Mouse (Mus musculus): ENCODE results near the gene Olfr827. TPM values are rescaled to one million over a fixed set of nuclear protein-coding genes. Genes with fewer than 3 reads are reported as not detected.

Gene Olfr827
- polyA plus RNA-seq (2012; rRNA removed): not detected in 2 replicates

- Histone ChIP-seq H3K27ac (ENCODE audit: insufficient read depth, low read length) (no peak within 1 kb of the TSS), H3K4me3 (replicated peaks; ENCODE audit: insufficient read depth, low read depth, low read length) (no peak within 1 kb of the TSS), H3K27me3 (ENCODE audit: control insufficient read depth, insufficient read depth, low read length) (no peaks in the 10 kb centered on the region), H3K4me1 (ENCODE audit: control insufficient read depth, insufficient read depth, low read length) (no peaks in the 10 kb centered on the region)
- no peak for DNase-seq
- TF ChIP-seq CTCF (IDR thresholded peaks at IDR 0.05; ENCODE audit: borderline replicate concordance, insufficient read depth, low read depth, low read length): no peak
- no peak for TF ChIP-seq POLR2A (IDR thresholded peaks at IDR 0.05; ENCODE audit: borderline replicate concordance, insufficient read depth, low read length)
- 90% methylated on average over 1 of the region's 1 CpGs for WGBS
These were observed at the start of gene Olfr827 for GRCm38 (mm10) chr10:130214303-130214702. TSS of gene Olfr827 (minus strand) at chr10:130214403.

- no peaks in the 10 kb centered on the region for H3K27me3 ChIP-seq (ENCODE audit: control insufficient read depth, insufficient read depth, low read length)
- H3K4me1 ChIP-seq (ENCODE audit: control insufficient read depth, insufficient read depth, low read length): peaks cover 6% of the 10 kb centered on the region; the same call in 1 of the 2 replicates
- 4% methylated on average over 4 of the region's 4 CpGs for WGBS
These were observed 49.0 kb upstream of the Olfr827 start for GRCm38 (mm10) chr10:130263203-130263602.

GRCm38 (mm10) chr10:130259483-130259882 lies 45.3 kb upstream of the Olfr827 start:
- H3K4me1 ChIP-seq (ENCODE audit: control insufficient read depth, insufficient read depth, low read length): peaks cover 6% of the 10 kb centered on the region; the same call in 1 of the 2 replicates
- no peaks in the 10 kb centered on the region for H3K27me3 ChIP-seq (ENCODE audit: control insufficient read depth, insufficient read depth, low read length)
- 53% methylated on average over 1 of the region's 1 CpGs for WGBS
- no peak for DNase-seq
- no peak overlapping the region for H3K27ac ChIP-seq (ENCODE audit: insufficient read depth, low read length)
- TF ChIP-seq POLR2A (IDR thresholded peaks at IDR 0.05; ENCODE audit: borderline replicate concordance, insufficient read depth, low read length) (no peak), CTCF (IDR thresholded peaks at IDR 0.05; ENCODE audit: borderline replicate concordance, insufficient read depth, low read depth, low read length) (no peak)
- H3K4me3 ChIP-seq (replicated peaks; ENCODE audit: insufficient read depth, low read depth, low read length): no peak overlapping the region

More at GRCm38 (mm10) chr10:130263203-130263602, 49.0 kb upstream of the Olfr827 start:
- Histone ChIP-seq H3K4me3 (replicated peaks; ENCODE audit: insufficient read depth, low read depth, low read length) (no peak overlapping the region), H3K27ac (ENCODE audit: insufficient read depth, low read length) (no peak overlapping the region)
- TF ChIP-seq POLR2A (IDR thresholded peaks at IDR 0.05; ENCODE audit: borderline replicate concordance, insufficient read depth, low read length): no peak
- no peak for TF ChIP-seq CTCF (IDR thresholded peaks at IDR 0.05; ENCODE audit: borderline replicate concordance, insufficient read depth, low read depth, low read length)
- peak; percentile 69 to 87 for DNase-seq

- Histone ChIP-seq H3K27ac (ENCODE audit: insufficient read depth, low read length) (no peak overlapping the region), H3K4me3 (replicated peaks; ENCODE audit: insufficient read depth, low read depth, low read length) (no peak overlapping the region), H3K27me3 (ENCODE audit: control insufficient read depth, insufficient read depth, low read length) (no peaks in the 10 kb centered on the region), H3K4me1 (ENCODE audit: control insufficient read depth, insufficient read depth, low read length) (peaks cover 3% of the 10 kb centered on the region)
- 6% methylated on average over 2 of the region's 2 CpGs for WGBS
- TF ChIP-seq CTCF (IDR thresholded peaks at IDR 0.05; ENCODE audit: borderline replicate concordance, insufficient read depth, low read depth, low read length): no peak
- no peak for TF ChIP-seq POLR2A (IDR thresholded peaks at IDR 0.05; ENCODE audit: borderline replicate concordance, insufficient read depth, low read length)
- DNase-seq: peak; percentile 25 to 66
These were observed 30.1 kb upstream of the Olfr827 start for GRCm38 (mm10) chr10:130244271-130244670.

- DNase-seq: no peak
- no peak overlapping the region for H3K27ac ChIP-seq (ENCODE audit: insufficient read depth, low read length)
- no peaks in the 10 kb centered on the region for H3K4me1 ChIP-seq (ENCODE audit: control insufficient read depth, insufficient read depth, low read length)
- no peak for TF ChIP-seq CTCF (IDR thresholded peaks at IDR 0.05; ENCODE audit: borderline replicate concordance, insufficient read depth, low read depth, low read length)
- TF ChIP-seq POLR2A (IDR thresholded peaks at IDR 0.05; ENCODE audit: borderline replicate concordance, insufficient read depth, low read length): no peak
- no peaks in the 10 kb centered on the region for H3K27me3 ChIP-seq (ENCODE audit: control insufficient read depth, insufficient read depth, low read length)
- H3K4me3 ChIP-seq (replicated peaks; ENCODE audit: insufficient read depth, low read depth, low read length): no peak overlapping the region
- 68% methylated on average over 2 of the region's 2 CpGs for WGBS
These were observed 24.4 kb upstream of the Olfr827 start for GRCm38 (mm10) chr10:130238318-130239209.

GRCm38 (mm10) chr10:130234576-130234975 lies 20.4 kb upstream of the Olfr827 start:
- DNase-seq: no peak
- 61% methylated on average over 1 of the region's 1 CpGs for WGBS
- H3K4me1 ChIP-seq (ENCODE audit: control insufficient read depth, insufficient read depth, low read length): no peaks in the 10 kb centered on the region

GRCm38 (mm10) chr10:130232117-130232516 lies 17.9 kb upstream of the Olfr827 start:
- WGBS: 66% methylated on average over 1 of the region's 1 CpGs
- Histone ChIP-seq H3K27me3 (ENCODE audit: control insufficient read depth, insufficient read depth, low read length) (no peaks in the 10 kb centered on the region), H3K4me1 (ENCODE audit: control insufficient read depth, insufficient read depth, low read length) (no peaks in the 10 kb centered on the region), H3K27ac (ENCODE audit: insufficient read depth, low read length) (no peak overlapping the region), H3K4me3 (replicated peaks; ENCODE audit: insufficient read depth, low read depth, low read length) (no peak overlapping the region)
- TF ChIP-seq CTCF (IDR thresholded peaks at IDR 0.05; ENCODE audit: borderline replicate concordance, insufficient read depth, low read depth, low read length) (no peak), POLR2A (IDR thresholded peaks at IDR 0.05; ENCODE audit: borderline replicate concordance, insufficient read depth, low read length) (no peak)
- DNase-seq: no peak

More at GRCm38 (mm10) chr10:130234576-130234975, 20.4 kb upstream of the Olfr827 start:
- H3K4me3 ChIP-seq (replicated peaks; ENCODE audit: insufficient read depth, low read depth, low read length): no peak overlapping the region
- TF ChIP-seq CTCF (IDR thresholded peaks at IDR 0.05; ENCODE audit: borderline replicate concordance, insufficient read depth, low read depth, low read length) (no peak), POLR2A (IDR thresholded peaks at IDR 0.05; ENCODE audit: borderline replicate concordance, insufficient read depth, low read length) (no peak)
- no peak overlapping the region for H3K27ac ChIP-seq (ENCODE audit: insufficient read depth, low read length)
- no peaks in the 10 kb centered on the region for H3K27me3 ChIP-seq (ENCODE audit: control insufficient read depth, insufficient read depth, low read length)

- no peak for DNase-seq
- 91% methylated on average over 5 of the region's 5 CpGs for WGBS
- no peak overlapping the region for H3K27ac ChIP-seq (ENCODE audit: insufficient read depth, low read length)
- H3K4me3 ChIP-seq (replicated peaks; ENCODE audit: insufficient read depth, low read depth, low read length): no peak overlapping the region
- TF ChIP-seq POLR2A (IDR thresholded peaks at IDR 0.05; ENCODE audit: borderline replicate concordance, insufficient read depth, low read length) (no peak), CTCF (IDR thresholded peaks at IDR 0.05; ENCODE audit: borderline replicate concordance, insufficient read depth, low read depth, low read length) (no peak)
- no peaks in the 10 kb centered on the region for H3K4me1 ChIP-seq (ENCODE audit: control insufficient read depth, insufficient read depth, low read length)
- H3K27me3 ChIP-seq (ENCODE audit: control insufficient read depth, insufficient read depth, low read length): no peaks in the 10 kb centered on the region
These were observed 15.4 kb upstream of the Olfr827 start for GRCm38 (mm10) chr10:130229584-130229983.
